Mouse (Mus musculus) B cell, adult 2 months (primary cell): ENCODE data around the gene Ppcdc.
A peak's percentile ranks its signal among the peaks of the same experiment; 100 is the strongest.

Source experiments
- DNase-seq, 2 experiments: peaks; one replicate each; pipeline ENCODE4 v3.0.0; 2022

Gene Ppcdc

DNA sequence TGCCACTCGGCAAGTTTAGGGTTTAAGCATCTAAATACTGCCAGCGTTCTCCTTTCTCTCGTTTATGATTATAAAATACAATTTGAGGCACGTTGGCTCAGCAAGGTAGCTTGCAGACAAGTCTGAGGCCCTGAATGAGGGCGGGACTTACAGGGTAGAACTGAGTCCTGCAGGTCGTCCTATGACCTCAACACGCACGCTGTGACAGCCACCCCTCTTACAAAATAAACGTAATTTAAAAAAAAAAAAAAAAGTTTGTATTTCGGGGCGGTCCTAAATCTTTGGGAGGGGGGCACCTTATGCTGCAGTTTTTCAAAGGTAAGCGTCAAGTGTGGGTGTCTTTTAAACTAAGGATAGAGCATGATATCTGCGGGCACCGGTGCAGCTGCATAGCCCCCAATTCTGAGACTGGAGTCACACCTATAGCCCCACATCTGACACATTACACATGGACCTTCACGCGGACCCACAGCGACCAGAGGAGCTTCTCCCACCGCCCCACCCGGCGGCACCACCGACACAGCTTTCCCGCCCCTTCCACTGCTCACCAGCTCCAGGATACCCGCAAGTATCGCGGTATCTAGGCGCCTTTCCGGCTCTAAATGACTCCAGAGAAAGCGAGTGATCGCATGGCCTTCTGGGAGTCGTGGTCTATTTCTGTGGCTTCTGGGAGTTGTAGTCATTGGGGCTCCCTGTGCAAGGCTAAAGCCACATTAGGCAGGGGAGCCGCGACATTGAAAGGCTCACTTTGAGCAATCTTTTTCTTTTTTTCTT, at the start of gene Ppcdc:
TSS of gene Ppcdc (minus strand) at position 603 of the 774 bp plus-strand sequence.
- peak; percentile 86 to 87 for DNase-seq

DNA sequence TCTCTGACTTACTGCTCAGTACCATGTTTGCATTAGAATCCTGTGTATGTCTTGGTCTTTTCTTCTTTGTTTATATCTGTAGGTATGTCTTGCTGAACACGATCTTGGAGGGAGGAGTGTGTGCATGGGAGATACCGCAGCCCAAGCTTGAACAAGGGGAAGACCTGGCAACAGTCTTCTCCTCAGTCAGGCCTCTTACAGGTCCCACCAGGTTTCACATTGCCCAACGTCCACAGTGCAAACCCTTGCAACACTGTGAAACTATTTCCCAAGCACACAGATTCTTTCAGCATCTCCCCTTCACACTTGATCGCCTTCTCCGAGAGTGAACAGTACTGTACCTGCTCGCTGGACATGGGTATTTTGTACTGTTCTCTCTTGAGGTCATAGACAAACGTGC, 47.9 kb upstream of the Ppcdc start:
- DNase-seq, result no peak

DNA sequence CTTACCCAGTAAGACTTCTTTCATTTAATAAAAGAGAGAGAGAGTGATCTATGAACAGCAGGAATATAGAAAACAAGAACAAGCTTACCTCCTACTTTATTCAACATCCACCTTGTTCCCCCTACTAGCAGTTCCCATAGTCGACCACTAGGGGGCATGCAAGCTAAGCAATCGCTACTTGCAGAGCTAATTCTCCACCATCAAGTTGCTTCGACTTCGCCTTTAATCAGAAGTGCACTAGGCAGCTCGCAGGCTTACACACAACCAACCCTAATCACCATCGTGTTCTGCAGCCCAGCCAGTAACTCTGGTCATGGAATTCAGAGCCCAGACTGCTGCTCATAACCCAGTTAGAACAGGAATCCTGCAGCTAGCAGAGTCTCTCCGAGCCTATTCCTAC, 45.9 kb upstream of the Ppcdc start:
- peak; percentile 86 to 88 for DNase-seq

DNA sequence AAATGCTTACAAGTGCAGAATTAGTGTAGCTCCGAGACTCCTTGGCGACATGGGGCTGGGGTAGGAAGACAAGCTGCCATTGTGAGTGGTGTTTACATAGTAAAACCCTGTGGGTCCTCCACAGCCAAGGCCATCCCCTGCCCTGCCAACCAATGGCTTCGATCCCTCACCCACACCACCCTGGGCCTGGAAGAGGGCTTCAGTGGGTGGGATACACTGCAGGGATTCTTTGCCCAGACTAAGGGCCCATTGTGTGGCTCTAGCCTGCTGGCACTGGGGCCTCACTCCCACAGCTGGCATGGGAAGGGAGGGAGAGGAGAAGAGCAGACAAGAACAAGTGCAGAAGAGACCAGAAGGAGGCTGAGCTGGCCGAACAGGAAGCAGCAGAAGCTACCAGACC, 29.0 kb upstream of the Ppcdc start:
- no peak for DNase-seq

DNA sequence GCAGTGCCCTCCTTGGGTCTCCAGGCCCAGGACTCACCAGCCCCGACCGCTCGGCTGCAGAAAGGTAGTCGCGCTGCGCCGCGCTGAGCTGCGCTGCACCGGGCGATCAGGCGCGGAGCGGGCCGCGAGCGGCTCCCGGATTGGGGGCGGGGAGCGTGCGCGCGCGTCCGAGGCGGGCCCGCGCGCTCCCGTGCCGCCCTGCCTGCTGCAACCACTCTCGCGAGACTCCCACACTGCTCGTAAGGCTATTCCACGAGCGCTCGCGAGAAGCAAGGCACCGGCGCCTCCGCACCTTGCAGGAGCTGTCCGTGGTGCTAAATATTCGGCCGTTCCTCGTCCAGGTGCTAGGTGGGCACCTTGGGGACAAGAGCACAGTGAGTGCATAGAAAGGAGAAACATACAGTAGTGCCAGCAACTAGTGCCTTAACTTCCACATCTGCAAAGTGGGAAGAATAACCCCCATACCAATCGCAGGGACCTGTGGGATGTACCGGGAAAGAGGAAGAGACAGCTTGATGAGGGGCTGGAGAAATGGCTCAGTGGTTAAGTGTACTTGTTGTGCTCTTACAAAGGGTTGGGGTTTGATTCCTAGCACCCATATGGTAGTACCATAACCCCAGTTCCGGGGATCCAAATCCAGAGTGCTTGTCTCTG, 28.1 kb upstream of the Ppcdc start, which contains the start of gene Scamp5:
TSS of gene Scamp5 (minus strand) at position 165 of the 654 bp plus-strand sequence.
- peak; percentile 78 for DNase-seq

DNA sequence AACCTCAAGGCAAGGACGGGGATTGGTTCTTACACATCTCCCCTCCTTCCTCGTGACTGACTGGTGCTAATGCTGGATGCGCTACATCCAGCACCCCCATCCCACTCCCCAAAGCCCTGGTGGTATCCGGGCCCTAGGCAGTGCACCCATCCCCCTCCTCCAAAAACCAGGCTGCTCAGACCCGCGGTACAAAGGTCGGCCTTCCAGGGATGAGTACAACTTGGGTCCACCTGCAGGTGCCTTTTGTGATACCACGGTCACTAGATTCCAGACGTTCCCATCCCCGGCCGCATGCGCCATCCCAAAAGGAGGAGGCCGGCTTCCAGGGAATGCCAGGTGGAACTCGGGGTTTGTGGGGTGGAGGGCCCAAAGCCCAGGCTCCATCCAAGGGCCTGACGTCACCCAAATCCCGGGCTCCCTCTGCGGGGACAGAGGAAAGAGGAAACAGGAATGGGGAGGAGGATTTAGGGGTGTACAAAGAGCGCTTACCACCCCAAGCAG, 27.4 kb upstream of the Ppcdc start:
- no peak for DNase-seq

DNA sequence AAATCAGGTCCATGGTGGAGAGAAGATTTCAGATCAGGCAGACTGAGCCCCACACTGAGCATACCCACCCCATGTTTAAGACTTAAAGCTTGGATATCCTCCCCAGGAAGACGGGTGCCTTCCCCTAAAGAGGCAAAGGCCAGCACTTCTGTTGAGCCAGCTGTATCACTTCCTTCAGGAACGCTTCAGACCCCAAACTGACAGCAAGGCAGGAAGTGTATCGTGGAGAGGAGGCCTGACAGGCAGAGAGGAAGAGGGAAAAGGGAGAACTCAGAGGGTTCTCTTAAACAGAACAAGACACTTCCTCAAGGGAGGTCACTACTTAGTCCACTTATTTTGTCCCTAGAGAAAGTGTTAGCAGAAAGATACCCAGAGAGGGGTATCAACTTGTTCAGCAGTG, 26.2 kb upstream of the Ppcdc start:
- DNase-seq, result no peak

DNA sequence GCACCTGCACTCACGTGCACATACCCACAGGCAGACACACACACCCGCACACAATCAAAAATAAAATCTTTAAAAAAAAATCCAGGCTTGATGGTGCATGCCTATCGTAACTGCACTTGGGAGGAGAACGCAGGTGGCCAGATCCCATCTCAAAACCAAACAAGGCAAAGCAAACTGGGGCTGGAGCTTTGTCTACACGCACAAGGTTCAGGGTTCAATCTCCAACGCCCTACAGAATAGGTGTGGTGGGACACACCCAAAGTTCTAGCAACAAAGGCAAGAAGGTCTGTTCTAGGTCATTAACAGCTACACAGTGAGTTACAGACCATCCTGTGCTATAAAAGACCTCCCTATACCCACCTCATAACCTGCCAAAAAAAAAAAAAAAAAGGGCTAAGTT, 22.9 kb upstream of the Ppcdc start:
- DNase-seq, result no peak

DNA sequence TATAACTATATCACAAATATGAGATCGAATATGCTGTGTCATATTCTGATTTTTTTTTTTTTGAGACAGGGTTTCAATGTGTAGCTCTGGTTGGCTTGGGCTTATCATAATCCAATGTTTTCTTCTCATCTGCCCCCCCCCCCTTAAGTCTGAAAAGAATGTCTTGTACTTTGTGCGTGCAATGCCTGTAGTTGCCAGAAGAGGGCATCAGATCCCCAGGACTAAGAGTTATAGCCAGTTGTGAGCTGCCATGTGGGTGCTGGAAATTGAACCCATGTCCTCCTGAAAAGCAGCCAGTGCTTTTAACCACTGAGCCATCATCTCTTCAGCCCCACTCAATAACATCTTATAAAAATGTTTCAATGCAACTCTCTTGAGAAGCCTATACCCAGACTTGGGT, 19.8 kb upstream of the Ppcdc start:
- DNase-seq, result peak; percentile 12 to 16

DNA sequence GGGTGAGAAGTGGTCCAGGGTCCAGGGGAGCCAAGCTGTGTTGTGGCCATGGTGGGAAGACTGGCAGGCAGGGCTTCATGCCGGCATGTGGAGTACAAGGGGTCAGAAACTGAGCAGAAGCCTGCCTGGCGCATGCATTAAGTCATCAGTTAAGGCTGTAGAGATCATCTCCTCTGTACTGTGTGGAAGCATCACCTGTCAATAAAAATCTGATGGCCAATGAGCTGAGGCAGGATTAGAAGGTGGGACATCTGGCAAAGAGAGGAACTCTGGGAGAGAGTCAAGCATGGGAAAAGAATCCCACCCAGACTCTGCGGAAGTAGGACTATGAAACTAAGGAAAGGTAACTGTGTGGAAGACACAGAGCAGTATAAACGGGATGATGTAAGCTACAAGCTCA, 13.6 kb upstream of the Ppcdc start:
- DNase-seq, result no peak

DNA sequence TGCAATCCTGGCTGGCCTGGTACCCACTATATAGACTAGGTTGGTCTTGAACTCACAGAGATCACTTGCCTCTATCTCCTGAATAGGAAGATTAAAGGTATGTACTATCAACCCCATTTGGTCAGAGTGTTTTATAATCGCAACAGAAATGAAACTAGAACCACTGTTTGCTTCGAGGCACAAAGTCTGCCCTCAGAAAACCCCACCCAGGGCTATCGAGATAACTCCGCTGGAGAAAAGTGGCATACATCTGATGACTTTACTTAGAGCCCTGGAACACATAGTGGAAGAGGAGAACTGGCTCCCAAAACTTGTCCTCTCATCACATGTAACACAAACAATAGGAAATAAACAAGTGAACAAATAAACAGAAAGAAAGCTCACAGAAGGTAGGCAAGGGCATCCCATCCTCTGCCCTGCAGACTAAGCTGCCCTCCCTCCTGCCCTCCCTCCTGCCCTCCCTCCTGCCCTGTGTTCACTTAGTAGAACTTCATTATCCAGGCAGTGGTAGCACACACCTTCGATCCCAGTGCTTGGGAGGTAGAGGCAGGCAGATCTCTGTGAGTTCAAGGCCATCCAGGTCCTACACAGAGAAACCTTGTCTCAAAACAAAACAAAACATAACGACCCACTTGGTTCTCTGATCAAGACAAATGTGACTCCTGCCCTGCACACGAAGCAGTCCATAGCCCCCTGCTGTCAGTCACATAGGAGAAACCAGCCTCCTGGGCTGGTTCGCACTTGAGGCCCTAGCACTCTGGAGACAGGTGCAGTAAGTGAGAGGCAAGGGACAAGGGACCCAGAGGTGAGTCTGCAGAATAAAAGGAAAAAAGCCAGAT, 12.9 kb upstream of the Ppcdc start:
- DNase-seq, result no peak

DNA sequence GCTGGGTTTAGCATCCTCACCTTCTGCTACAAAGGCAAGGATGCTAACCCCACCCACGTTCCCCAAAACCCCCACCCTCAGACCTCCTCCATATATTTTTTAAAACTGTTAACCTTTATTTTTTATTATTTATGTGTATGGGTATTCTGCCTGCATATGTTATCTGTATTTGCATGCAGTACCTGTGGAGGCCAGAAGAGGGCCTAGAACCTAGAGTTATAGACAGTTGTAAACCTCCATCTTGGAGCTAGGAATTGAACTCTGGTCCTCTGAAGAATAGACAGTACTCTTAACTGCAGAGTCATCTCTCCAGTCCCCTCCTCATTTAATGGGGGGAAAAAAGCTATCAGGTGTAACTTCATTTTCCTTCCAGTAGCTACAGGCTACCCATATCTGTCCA, 9.8 kb upstream of the Ppcdc start:
- peak; percentile 46 to 54 for DNase-seq

DNA sequence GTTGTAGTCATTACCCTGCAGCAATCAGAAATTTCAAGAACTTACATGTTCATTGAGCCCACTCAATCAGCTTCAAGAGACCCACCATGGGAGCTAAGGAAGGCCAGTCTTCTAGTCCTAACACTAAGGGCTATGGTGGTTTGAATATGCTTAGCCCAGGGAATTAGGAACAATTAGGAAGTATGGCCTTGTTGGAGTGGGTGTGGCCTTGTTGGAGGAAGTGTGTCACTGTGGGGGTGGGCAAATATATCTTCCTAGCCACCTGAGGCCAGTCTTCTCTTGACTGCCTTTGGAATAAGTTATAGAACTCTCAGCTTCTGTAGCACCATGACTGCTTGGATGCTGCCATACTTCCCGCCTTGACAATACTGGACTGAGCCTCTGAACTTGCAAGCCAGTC, 696 bp upstream of the Ppcdc start:
- DNase-seq, result no peak

DNA sequence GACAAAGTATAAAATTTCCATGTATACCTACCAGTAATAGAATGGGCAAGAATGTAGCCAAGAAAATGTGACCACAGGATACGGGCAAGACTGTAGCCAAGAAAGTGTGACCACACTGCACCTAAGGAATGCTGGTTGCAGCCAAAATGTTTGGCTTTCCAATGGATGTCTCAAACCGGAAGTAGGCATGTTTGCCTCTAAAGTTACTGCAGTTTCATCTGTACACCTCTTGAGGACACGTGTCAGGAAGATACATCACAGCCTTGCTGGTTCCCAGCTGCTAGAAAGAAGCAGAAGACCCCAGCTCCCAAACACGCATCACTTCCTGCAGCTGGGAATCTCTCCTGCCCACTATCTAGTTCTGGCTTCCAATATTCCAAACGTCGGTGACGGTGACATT, 841 bp downstream of the Ppcdc start:
- no peak for DNase-seq

DNA sequence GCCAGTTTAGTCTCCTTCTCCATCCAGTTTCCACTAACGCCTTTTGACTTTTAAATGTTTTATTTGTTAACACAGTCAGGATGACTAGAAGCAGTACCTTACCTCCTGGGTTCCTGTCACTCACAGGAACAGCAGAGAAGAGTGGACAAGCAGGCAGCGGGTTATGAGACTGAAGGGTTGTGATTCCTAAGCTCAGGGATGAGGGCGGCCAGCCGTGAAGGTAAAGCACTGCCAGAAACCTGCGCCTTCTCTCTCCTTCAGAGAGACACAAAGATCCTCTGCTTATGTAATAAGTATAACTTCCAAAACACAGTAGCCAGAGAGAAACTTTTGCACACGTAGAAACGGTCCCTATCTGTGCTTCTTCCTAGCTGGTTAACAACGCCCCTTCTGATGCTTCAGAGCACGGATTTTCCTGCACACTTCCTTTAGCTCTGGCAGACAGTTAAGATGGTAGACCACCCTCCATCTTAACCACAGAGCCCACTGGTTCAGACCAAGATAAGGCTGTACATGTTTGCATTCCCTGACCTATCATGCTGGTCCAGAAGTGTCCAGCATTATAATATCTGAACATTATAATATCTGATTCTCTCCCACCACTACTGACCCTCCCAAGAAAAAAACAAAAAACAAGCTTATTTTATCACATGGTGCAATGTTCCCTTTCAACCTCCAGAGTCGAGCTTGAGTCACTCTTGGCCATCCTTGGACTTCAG, 1.9 kb downstream of the Ppcdc start:
- no peak for DNase-seq

DNA sequence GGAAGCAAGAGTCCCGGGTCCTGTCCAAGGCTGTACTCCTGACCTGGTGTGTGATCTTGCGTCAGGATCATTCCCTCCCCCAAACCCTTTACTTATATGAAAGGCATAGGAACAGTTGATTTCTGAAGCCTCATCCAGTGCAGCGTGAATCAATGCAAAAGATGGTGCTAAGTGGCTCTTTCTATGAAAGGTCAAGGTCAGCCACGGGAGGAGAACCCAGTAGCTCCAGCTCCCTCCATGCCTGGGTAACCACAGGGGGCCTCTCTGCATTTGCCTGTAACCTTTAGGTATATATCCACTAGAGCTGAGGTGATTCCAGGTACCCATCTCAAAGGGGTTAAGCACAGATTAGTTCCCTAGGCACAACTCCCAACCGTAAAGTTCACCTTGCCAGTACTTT, 3.8 kb downstream of the Ppcdc start:
- no peak for DNase-seq

DNA sequence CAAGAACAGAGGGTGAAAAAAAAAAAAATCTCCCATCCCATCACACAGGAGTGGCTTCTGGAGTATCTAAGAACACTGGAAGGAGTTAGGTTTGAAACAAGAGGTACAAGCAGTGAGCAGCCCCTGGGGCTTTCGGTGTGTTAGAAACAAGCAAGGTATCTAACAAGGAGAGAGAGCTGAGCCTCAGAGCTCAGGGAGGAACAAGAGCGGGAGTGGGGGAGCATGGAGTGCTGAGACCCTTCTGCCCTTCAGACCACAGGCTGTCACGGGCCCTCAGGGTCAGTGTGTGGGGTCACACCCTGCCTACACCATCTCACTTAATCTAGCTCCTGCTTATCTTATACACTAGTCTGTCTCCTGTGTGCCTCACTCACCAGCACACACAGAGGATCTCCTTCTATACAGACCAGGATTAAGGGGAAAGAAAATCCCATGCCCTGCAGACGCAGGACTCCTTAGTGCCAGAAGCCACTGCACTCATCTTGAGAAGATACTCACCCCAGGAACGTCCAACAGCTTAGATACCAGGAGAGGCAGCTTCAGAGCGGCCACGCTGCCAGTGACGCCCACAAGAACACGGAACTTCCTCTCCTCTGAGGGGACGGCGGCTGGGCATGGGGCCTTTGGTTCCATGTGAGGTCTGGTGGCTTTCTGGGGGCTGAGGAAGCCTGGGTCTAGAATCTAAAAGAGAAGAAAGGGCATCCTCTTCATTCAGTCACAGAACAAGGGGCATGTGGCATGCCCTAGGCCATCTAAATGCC, 5.3 kb downstream of the Ppcdc start:
- no peak for DNase-seq

DNA sequence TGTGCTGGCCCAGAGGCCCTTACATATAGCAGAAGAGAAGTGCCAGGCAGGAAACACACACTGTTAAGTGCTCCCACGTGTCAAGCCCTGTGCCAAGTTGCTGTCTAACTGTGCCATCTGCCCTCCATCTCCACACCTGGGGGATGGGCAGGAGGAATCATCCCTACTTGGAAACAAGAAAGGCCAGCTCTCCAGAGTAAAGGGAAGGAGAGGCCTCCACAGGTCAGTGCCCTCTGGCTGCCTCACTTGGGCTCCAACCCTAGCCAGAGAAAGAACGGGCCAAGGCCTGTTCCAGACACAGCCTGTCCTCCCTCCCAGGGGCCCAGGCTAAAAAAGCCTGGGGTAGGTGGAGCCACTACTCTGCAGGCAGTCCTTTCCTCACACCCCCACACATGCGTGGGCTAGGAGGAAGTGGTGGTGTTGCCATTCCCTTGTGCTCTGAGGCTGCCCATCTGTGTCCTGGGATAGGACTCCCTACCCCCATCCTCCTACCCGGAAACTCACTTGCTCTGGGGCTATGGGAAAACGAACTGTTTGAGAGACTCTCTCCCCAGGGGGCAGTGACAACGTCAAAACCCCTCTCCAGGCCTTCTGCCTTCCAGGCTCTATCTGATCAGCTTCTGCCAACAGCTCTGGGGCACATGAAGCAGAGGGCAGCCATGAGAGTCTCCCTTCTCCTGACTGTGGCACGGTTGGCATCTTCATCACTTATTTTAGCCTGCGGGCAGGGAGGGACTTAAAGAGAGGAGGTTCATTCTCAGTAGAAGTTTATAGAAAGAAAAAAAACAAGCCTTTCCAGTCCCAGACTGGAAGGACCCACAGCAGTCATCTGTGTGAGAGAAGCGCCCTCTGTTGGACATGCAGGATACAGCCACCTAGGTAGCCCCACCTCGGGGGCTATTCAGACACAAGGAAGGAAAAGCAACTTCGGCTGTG, 6.6 kb downstream of the Ppcdc start:
- peak; percentile 87 to 88 for DNase-seq

DNA sequence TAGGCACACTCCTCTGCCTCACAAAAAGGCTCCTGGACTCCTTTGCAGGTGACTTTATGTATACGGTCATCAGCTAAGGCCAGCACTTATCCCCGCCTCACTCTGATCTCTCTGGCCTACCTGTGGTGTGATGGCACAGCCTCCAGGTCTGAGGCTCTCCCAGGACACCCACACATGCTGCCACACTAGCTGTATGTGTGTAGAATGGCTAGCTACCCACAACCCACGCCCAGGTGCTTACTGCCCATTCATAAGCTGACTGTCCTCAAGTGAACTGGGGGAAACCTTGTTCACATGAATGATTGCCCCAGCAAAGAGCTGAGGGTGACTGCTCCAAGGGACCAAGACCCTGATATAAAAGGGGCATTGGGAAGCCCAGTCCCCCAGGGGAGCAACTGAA, 7.4 kb downstream of the Ppcdc start:
- DNase-seq, result no peak

DNA sequence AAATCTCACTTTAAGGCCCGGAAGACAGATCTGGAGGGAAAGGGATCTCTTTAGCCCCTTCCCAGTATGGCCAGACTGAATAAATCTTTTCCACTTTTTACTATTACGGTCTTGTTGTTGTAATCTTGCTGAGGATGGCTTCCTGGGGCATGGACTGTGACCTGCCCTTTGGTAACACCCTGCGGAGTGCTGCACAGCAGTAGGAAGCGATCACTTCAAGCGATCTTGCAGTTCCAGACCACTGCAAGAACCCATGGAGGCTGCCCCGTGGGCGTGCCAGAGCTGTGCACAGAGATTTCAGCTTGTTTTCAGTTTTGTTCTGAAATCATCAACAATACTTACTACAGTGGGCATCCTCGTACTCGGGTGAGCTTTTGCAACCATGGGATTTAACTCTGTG, 8.7 kb downstream of the Ppcdc start:
- no peak for DNase-seq

DNA sequence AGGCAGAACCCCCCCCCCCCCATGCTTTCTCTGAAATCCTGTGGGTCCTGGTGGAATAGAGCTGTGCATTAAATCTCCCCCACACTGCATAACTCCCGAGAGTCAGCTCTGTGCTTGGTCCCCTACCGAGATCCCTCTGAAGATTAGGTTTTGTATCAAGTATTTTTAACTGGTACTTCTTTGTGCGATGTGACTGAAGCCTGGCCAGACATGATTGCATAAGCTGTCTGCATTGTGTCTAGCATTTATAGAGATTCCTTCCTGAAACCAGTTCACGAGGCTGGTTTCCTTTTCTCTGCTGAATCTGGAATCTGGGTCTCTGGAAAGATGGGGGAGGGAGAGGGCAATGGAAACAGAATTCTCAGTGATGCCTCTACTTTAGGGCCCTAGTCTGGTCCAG, 11.5 kb downstream of the Ppcdc start:
- DNase-seq, result no peak
